ENCODE assay signal across 30 mouse cellular contexts in genomic region chr3:108121101-108121500, GRCm38 (mm10). TPM values are rescaled to one million over a fixed set of nuclear protein-coding genes. Genes with fewer than 3 reads are reported as not detected.
DNase-seq lines count a peak whose midpoint lies in the region; ATAC-seq lines count a peak whose summit lies in the region.
"Had no signal": no experiment of that assay in that cellular context is flagged by ENCODE, and none has a peak within 500 bp of the region (broad histone marks: within the 10 kb centered on the region; RNA-seq: fewer than 3 reads in every experiment).

No protein-coding gene starts in this region.

- no peaks in the 10 kb centered on the region for H3K27me3 ChIP-seq in heart, embryonic 10.5 days (ENCODE audit: insufficient read depth, poor library complexity, severe bottlenecking)
- H3K27me3 ChIP-seq in midbrain, embryonic 11.5 days (ENCODE audit: control insufficient read depth, insufficient read depth, low read length), result no peaks in the 10 kb centered on the region
- no peaks in the 10 kb centered on the region for H3K27me3 ChIP-seq in midbrain, embryonic 13.5 days
- H3K27me3 ChIP-seq: CH12.LX; forebrain, embryonic 13.5 days; heart, embryonic 12.5 days; heart, embryonic 15.5 days; hindbrain, embryonic 12.5 days; hindbrain, embryonic 15.5 days; Patski had no signal

- peaks cover 57% of the 10 kb centered on the region for H3K36me3 ChIP-seq in heart, embryonic 10.5 days
- H3K36me3 ChIP-seq in midbrain, embryonic 11.5 days (ENCODE audit: control insufficient read depth, insufficient read depth, low read length), result peaks cover 9% of the 10 kb centered on the region; the same call in 1 of the 2 replicates
- peaks cover 50% of the 10 kb centered on the region for H3K36me3 ChIP-seq in midbrain, embryonic 13.5 days

- no peaks in the 10 kb centered on the region for H3K9me3 ChIP-seq in heart, embryonic 10.5 days
- no peaks in the 10 kb centered on the region for H3K9me3 ChIP-seq in midbrain, embryonic 11.5 days (ENCODE audit: control insufficient read depth, low read length)
- no peaks in the 10 kb centered on the region for H3K9me3 ChIP-seq in midbrain, embryonic 13.5 days
- H3K9me3 ChIP-seq: forebrain, embryonic 10.5 days; forebrain, embryonic 13.5 days; G1E; heart, embryonic 12.5 days; heart, embryonic 15.5 days; hindbrain, embryonic 12.5 days; hindbrain, embryonic 15.5 days had no signal

- 0 out of 2 replicates have a peak overlapping the region, but pooled peaks have one; percentile 6 for H3K27ac ChIP-seq in heart, embryonic 10.5 days
- H3K27ac ChIP-seq in midbrain, embryonic 11.5 days (ENCODE audit: low read depth, low read length), result no peak overlapping the region
- H3K27ac ChIP-seq in midbrain, embryonic 13.5 days, result no peak overlapping the region
- H3K27ac ChIP-seq: forebrain, embryonic 10.5 days; forebrain, embryonic 13.5 days; heart, embryonic 15.5 days; hindbrain, embryonic 12.5 days; hindbrain, embryonic 15.5 days had no signal

- H3K4me2 ChIP-seq in midbrain, embryonic 11.5 days, result no peak overlapping the region
- H3K4me2 ChIP-seq in midbrain, embryonic 13.5 days (replicated peaks), result no peak overlapping the region
- H3K4me2 ChIP-seq: forebrain, embryonic 13.5 days; heart, embryonic 12.5 days; heart, embryonic 15.5 days; hindbrain, embryonic 12.5 days; hindbrain, embryonic 15.5 days had no signal

- no peak overlapping the region for H3K9ac ChIP-seq in midbrain, embryonic 11.5 days (ENCODE audit: low read length)
- no peak overlapping the region for H3K9ac ChIP-seq in midbrain, embryonic 13.5 days (replicated peaks)
- H3K9ac ChIP-seq: forebrain, embryonic 13.5 days; heart, embryonic 12.5 days; heart, embryonic 15.5 days; hindbrain, embryonic 12.5 days; hindbrain, embryonic 15.5 days had no signal

- peaks cover 5% of the 10 kb centered on the region; the same call in 1 of the 2 replicates for H3K4me1 ChIP-seq in heart, embryonic 10.5 days
- no peaks in the 10 kb centered on the region for H3K4me1 ChIP-seq in midbrain, embryonic 11.5 days (ENCODE audit: control insufficient read depth, insufficient read depth, low read length)
- H3K4me1 ChIP-seq in midbrain, embryonic 13.5 days (replicated peaks), result no peaks in the 10 kb centered on the region
- H3K4me1 ChIP-seq: forebrain, embryonic 10.5 days; forebrain, embryonic 13.5 days; heart, embryonic 15.5 days; hindbrain, embryonic 12.5 days; hindbrain, embryonic 15.5 days had no signal

- DNase-seq in adrenal gland, adult 2 months, result peak; percentile 51
- DNase-seq in adrenal gland, postnatal 25 days, result no peak
- no peak for DNase-seq in heart, embryonic 10.5 days (ENCODE audit: low spot score)
- DNase-seq in heart, postnatal 14 days, result no peak
- peak; percentile 28 for DNase-seq in midbrain, embryonic 11.5 days (ENCODE audit: low spot score, missing footprints)
- peak; percentile 32 for DNase-seq in yolk sac, embryonic 10.5 days (ENCODE audit: low spot score)
- no peak for DNase-seq in layer of hippocampus, postnatal 36 days
- DNase-seq: B cell, adult 2 months; cerebellum, adult 18-20 months; cerebellum, adult 9-10 months; cerebellum, postnatal 14 days; gastrocnemius, postnatal 10 days; gastrocnemius, postnatal 36 days; heart, postnatal 10 days had no signal

- intact Hi-C loops in heart, postnatal 14 days (cut with DNase I), result no loop called here

- no peak for ATAC-seq in midbrain, embryonic 11.5 days (ENCODE audit: low FRiP score)
- no peak for ATAC-seq in midbrain, embryonic 13.5 days
- ATAC-seq: forebrain, embryonic 13.5 days; forebrain, embryonic 16.5 days; intestine, postnatal 0 days; Patski had no signal

- no peak overlapping the region for H3K4me3 ChIP-seq in heart, embryonic 10.5 days
- no peak overlapping the region for H3K4me3 ChIP-seq in midbrain, embryonic 11.5 days (ENCODE audit: low read depth, low read length)
- no peak overlapping the region for H3K4me3 ChIP-seq in midbrain, embryonic 13.5 days (replicated peaks)
- H3K4me3 ChIP-seq: forebrain, embryonic 10.5 days; forebrain, embryonic 13.5 days; heart, embryonic 12.5 days; heart, embryonic 15.5 days; hindbrain, embryonic 12.5 days; hindbrain, embryonic 15.5 days had no signal

- WGBS in heart, embryonic 10.5 days, result 72% methylated on average over 3 of the region's 3 CpGs
- WGBS in midbrain, embryonic 11.5 days, result 88% methylated on average over 3 of the region's 3 CpGs
- 88% methylated on average over 3 of the region's 3 CpGs for WGBS in midbrain, embryonic 13.5 days

RNA-seq across cellular contexts. Expression of gene Gnai3, which starts 24.8 kb away (rescaled TPM):
- total RNA-seq in adrenal gland, adult 2 months (2021), result 100 to 1,000 TPM; 117 to 136 TPM
- 13.8 and 14.0 TPM in 2 replicates for polyA plus RNA-seq in adrenal gland, adult 2 months (2012; rRNA removed)
- 136 and 143 TPM in 2 replicates for total RNA-seq in adrenal gland, postnatal 25 days (2021)
- 106 and 131 TPM in 2 replicates for polyA plus RNA-seq in heart, embryonic 10.5 days (2016; fragmentation: Nextera tagmentation; extraction: Ambion mirVana)
- total RNA-seq in heart, postnatal 14 days (2021), result 10 to 100 TPM; 25.0 to 30.2 TPM
- 217 and 240 TPM in 2 replicates for polyA plus RNA-seq in midbrain, embryonic 11.5 days (2014; fragmentation: Nextera tagmentation; extraction: Ambion mirVana)
- 148 and 152 TPM in 2 replicates for polyA plus RNA-seq in midbrain, embryonic 13.5 days (2015; fragmentation: Nextera tagmentation; extraction: Ambion mirVana)
- 10 to 100 TPM; 32.4 to 32.9 TPM for total RNA-seq in layer of hippocampus, postnatal 36 days (2021)

RNA-seq across cellular contexts. Expression of gene Gnat2, which starts 28.5 kb away (rescaled TPM):
- 10 to 100 TPM; 12.3 to 13.1 TPM for total RNA-seq in adrenal gland, adult 2 months (2021)
- polyA plus RNA-seq in adrenal gland, adult 2 months (2012; rRNA removed), result 7.9 and 10.1 TPM in 2 replicates
- total RNA-seq in adrenal gland, postnatal 25 days (2021), result 13.2 and 13.4 TPM in 2 replicates
- polyA plus RNA-seq in heart, embryonic 10.5 days (2016; fragmentation: Nextera tagmentation; extraction: Ambion mirVana), result 1.1 and 1.9 TPM in 2 replicates
- total RNA-seq in heart, postnatal 14 days (2021), result under 1 TPM in 1 of 2 experiments, not detected in 1; 0.34 TPM
- 0.30 and 0.90 TPM in 2 replicates for polyA plus RNA-seq in midbrain, embryonic 11.5 days (2014; fragmentation: Nextera tagmentation; extraction: Ambion mirVana)
- 0.43 and 0.48 TPM in 2 replicates for polyA plus RNA-seq in midbrain, embryonic 13.5 days (2015; fragmentation: Nextera tagmentation; extraction: Ambion mirVana)
- not detected for total RNA-seq in layer of hippocampus, postnatal 36 days (2021)

RNA-seq across cellular contexts. Expression of gene Gpr61, which starts 33.6 kb away (rescaled TPM):
- under 1 TPM; 0.20 to 0.48 TPM for total RNA-seq in adrenal gland, adult 2 months (2021)
- 0.12 and 0.20 TPM in 2 replicates for polyA plus RNA-seq in adrenal gland, adult 2 months (2012; rRNA removed)
- total RNA-seq in adrenal gland, postnatal 25 days (2021), result 0.49 TPM in 1 of 2 replicates, not detected in the other
- 0.11 and 0.33 TPM in 2 replicates for polyA plus RNA-seq in heart, embryonic 10.5 days (2016; fragmentation: Nextera tagmentation; extraction: Ambion mirVana)
- not detected for total RNA-seq in heart, postnatal 14 days (2021)
- 0.19 and 0.40 TPM in 2 replicates for polyA plus RNA-seq in midbrain, embryonic 11.5 days (2014; fragmentation: Nextera tagmentation; extraction: Ambion mirVana)
- 2.0 and 2.1 TPM in 2 replicates for polyA plus RNA-seq in midbrain, embryonic 13.5 days (2015; fragmentation: Nextera tagmentation; extraction: Ambion mirVana)
- total RNA-seq in layer of hippocampus, postnatal 36 days (2021), result 10 to 100 TPM; 15.6 to 15.9 TPM
- total RNA-seq: CH12.LX; gastrocnemius, adult 18-20 months; gastrocnemius, postnatal 36 days; granulocyte monocyte progenitor cell, adult 5-6 weeks; heart, adult 8-10 months; heart, postnatal 10 days; hematopoietic stem cell, adult 5-6 weeks had no signal
- polyA plus RNA-seq: G1E had no signal

RNA-seq across cellular contexts. Expression of gene Ampd2, which starts 34.6 kb away (rescaled TPM):
- 100 to 1,000 TPM; 121 to 151 TPM for total RNA-seq in adrenal gland, adult 2 months (2021)
- 721 and 995 TPM in 2 replicates for polyA plus RNA-seq in adrenal gland, adult 2 months (2012; rRNA removed)
- 178 and 283 TPM in 2 replicates for total RNA-seq in adrenal gland, postnatal 25 days (2021)
- 57.5 and 62.8 TPM in 2 replicates for polyA plus RNA-seq in heart, embryonic 10.5 days (2016; fragmentation: Nextera tagmentation; extraction: Ambion mirVana)
- total RNA-seq in heart, postnatal 14 days (2021), result 1 to 10 TPM; 7.5 to 8.7 TPM
- polyA plus RNA-seq in midbrain, embryonic 11.5 days (2014; fragmentation: Nextera tagmentation; extraction: Ambion mirVana), result 31.2 and 37.0 TPM in 2 replicates
- 53.6 and 54.5 TPM in 2 replicates for polyA plus RNA-seq in midbrain, embryonic 13.5 days (2015; fragmentation: Nextera tagmentation; extraction: Ambion mirVana)
- total RNA-seq in layer of hippocampus, postnatal 36 days (2021), result 10 to 100 TPM; 74.2 to 76.2 TPM

Comparison
In these comparisons a context has a peak if more than half of its experiments do, and no peak if none do; other contexts are left out.
1. DNase-seq: peak in adrenal gland, adult 2 months (single experiment), midbrain, embryonic 11.5 days (single experiment) and yolk sac, embryonic 10.5 days (single experiment); none in adrenal gland, postnatal 25 days (single experiment), heart, embryonic 10.5 days (single experiment), heart, postnatal 14 days (0 of 2) and layer of hippocampus, postnatal 36 days (0 of 2).
2. RNA of gene Gnat2, which starts 28.5 kb away (total RNA-seq): 13.2 to 13.4 TPM in adrenal gland, postnatal 25 days and 12.3 to 13.1 TPM in adrenal gland, adult 2 months; 0.34 TPM in heart, postnatal 14 days and not detected in layer of hippocampus, postnatal 36 days; every median in the first group is over 4 times any median in the second.
3. RNA of gene Gpr61, which starts 33.6 kb away (total RNA-seq): 15.6 to 15.9 TPM in layer of hippocampus, postnatal 36 days; 0.49 TPM in adrenal gland, postnatal 25 days, 0.20 to 0.48 TPM in adrenal gland, adult 2 months and not detected in heart, postnatal 14 days; every median in the first group is over 10 times any median in the second.